Mouse (Mus musculus) midbrain, embryonic 11.5 days (tissue): Measurements from ENCODE around the gene Gm3417. TPM values are rescaled to one million over a fixed set of nuclear protein-coding genes. Genes with fewer than 3 reads are reported as not detected.
"Not testable (repeated sequence)": the region's sequence is repeated elsewhere in the genome, so short reads cannot be mapped to it uniquely, and the experiment has no call there.

ENCODE experiments used
- ATAC-seq: fragments of 200-750 bp; cut with Nextera tagmentation; 2 replicates; pipeline ENCODE4 v1.8.0; 2017; ENCODE audit warnings: moderate TSS enrichment, moderate library complexity; ENCODE audit not compliant: low FRiP score
- DNase-seq: peaks from one replicate; pipeline ENCODE4 v3.0.0; 2015; ENCODE audit warnings: low spot score; ENCODE audit errors: missing footprints
- H3K27ac ChIP-seq: fragments of 300-500 bp; sonication (generic); 2 replicates; pipeline ENCODE4 v1.5.1; 2014; ENCODE audit warnings: low read depth, low read length
- H3K27me3 ChIP-seq: fragments of 300-500 bp; sonication (generic); 2 replicates; pipeline ENCODE4 v1.6.1; 2014; ENCODE audit warnings: mild to moderate bottlenecking, low read length, moderate library complexity, mixed read lengths; ENCODE audit not compliant: control insufficient read depth, insufficient read depth
- H3K36me3 ChIP-seq: fragments of 300-500 bp; sonication (generic); 2 replicates; pipeline ENCODE4 v1.6.1; 2014; ENCODE audit warnings: mild to moderate bottlenecking, low read length, moderate library complexity, mixed read lengths; ENCODE audit not compliant: control insufficient read depth, insufficient read depth
- H3K4me1 ChIP-seq: fragments of 300-500 bp; sonication (generic); 2 replicates; pipeline ENCODE4 v1.6.1; 2014; ENCODE audit warnings: low read length; ENCODE audit not compliant: control insufficient read depth, insufficient read depth
- H3K4me2 ChIP-seq: fragments of 300-500 bp; sonication (generic); 2 replicates; pipeline ENCODE4 v1.6.1; 2014; ENCODE audit warnings: mild to moderate bottlenecking, moderate library complexity
- H3K4me3 ChIP-seq: fragments of 300-500 bp; sonication (generic); 2 replicates; pipeline ENCODE4 v1.5.1; 2014; ENCODE audit warnings: low read depth, low read length
- H3K9ac ChIP-seq: fragments of 300-500 bp; sonication (generic); 2 replicates; pipeline ENCODE4 v1.6.1; 2014; ENCODE audit warnings: low read length
- H3K9me3 ChIP-seq: fragments of 300-500 bp; sonication (generic); 2 replicates; pipeline ENCODE4 v1.6.1; 2016; ENCODE audit warnings: low read length; ENCODE audit not compliant: control insufficient read depth
- WGBS: fragments of 180-500 bp; shearing (Covaris S2); extraction: QIAGEN DNeasy Blood & Tissue Kit; methylation state at CpG from one replicate; pipeline ENCODE4 v1.1.7; 2014; 5-methylcytosine and 5-hydroxymethylcytosine counted together
- polyA plus RNA-seq: library from polyadenylated mRNA; unstranded; fragments of >200 nt; fragmentation: Nextera tagmentation; extraction: Ambion mirVana; gene quantifications from 2 replicates; pipeline ENCODE4 v1.2.1, GENCODE M21; 2014

Gm3417 gene
- polyA plus RNA-seq, 1 experiment from 2014 or later, result 1.4 TPM

- no peaks in the 10 kb centered on the region for H3K9me3 ChIP-seq
- peaks cover 3% of the 10 kb centered on the region for H3K4me1 ChIP-seq
- H3K4me3 ChIP-seq, result peak overlapping the region; percentile 65
- WGBS, result under 1% methylated on average over 19 of the region's 23 CpGs
- H3K36me3 ChIP-seq, result no peaks in the 10 kb centered on the region
- no peaks in the 10 kb centered on the region for H3K27me3 ChIP-seq
- peak overlapping the region; percentile 66 for H3K4me2 ChIP-seq
- no peak overlapping the region for H3K27ac ChIP-seq
- DNase-seq (peak; percentile 87), ATAC-seq (peak; percentile 33)
- peak overlapping the region; percentile 74 for H3K9ac ChIP-seq
These were observed 18.1 kb downstream of the Gm3417 start for GRCm38 (mm10) chr17:14960520-14960919.

- Histone ChIP-seq H3K27ac (no peak overlapping the region), H3K27me3 (no peaks in the 10 kb centered on the region), H3K9me3 (no peaks in the 10 kb centered on the region), H3K4me3 (0 out of 2 replicates have a peak overlapping the region, but pooled peaks have one; percentile 14), H3K4me1 (peaks cover 3% of the 10 kb centered on the region), H3K4me2 (peak overlapping the region; percentile 42), H3K9ac (peak overlapping the region; percentile 40; the same call in 1 of the 2 replicates), H3K36me3 (no peaks in the 10 kb centered on the region)
- WGBS, result 33% methylated on average over 3 of the region's 3 CpGs
- no peak for DNase-seq
- no peak for ATAC-seq
These were observed 18.6 kb downstream of the Gm3417 start for GRCm38 (mm10) chr17:14959979-14960378.

GRCm38 (mm10) chr17:14958686-14959327 lies 19.8 kb downstream of the Gm3417 start:
- Histone ChIP-seq H3K9ac (no peak overlapping the region), H3K4me3 (no peak overlapping the region), H3K27ac (no peak overlapping the region), H3K36me3 (peaks cover 4% of the 10 kb centered on the region; the same call in 1 of the 2 replicates), H3K9me3 (no peaks in the 10 kb centered on the region), H3K4me2 (no peak overlapping the region), H3K27me3 (no peaks in the 10 kb centered on the region), H3K4me1 (peaks cover 3% of the 10 kb centered on the region)
- WGBS, result 90% methylated on average over 5 of the region's 5 CpGs
- DNase-seq, result no peak
- no peak for ATAC-seq

GRCm38 (mm10) chr17:14953452-14953851 lies 25.1 kb downstream of the Gm3417 start:
- no peak overlapping the region for H3K4me2 ChIP-seq
- ATAC-seq, result no peak
- H3K9me3 ChIP-seq, result no peaks in the 10 kb centered on the region
- no peak for DNase-seq
- H3K4me1 ChIP-seq, result no peaks in the 10 kb centered on the region
- H3K9ac ChIP-seq, result no peak overlapping the region
- H3K27me3 ChIP-seq, result no peaks in the 10 kb centered on the region
- no peak overlapping the region for H3K27ac ChIP-seq
- 92% methylated on average over 8 of the region's 8 CpGs for WGBS
- peaks cover 10% of the 10 kb centered on the region for H3K36me3 ChIP-seq
- H3K4me3 ChIP-seq, result no peak overlapping the region

- Histone ChIP-seq H3K4me2 (no peak overlapping the region), H3K4me3 (no peak overlapping the region), H3K9me3 (no peaks in the 10 kb centered on the region), H3K9ac (no peak overlapping the region), H3K36me3 (peaks cover 10% of the 10 kb centered on the region), H3K27ac (no peak overlapping the region), H3K27me3 (no peaks in the 10 kb centered on the region), H3K4me1 (peaks cover 2% of the 10 kb centered on the region; the same call in 1 of the 2 replicates)
- WGBS, result 89% methylated on average over 7 of the region's 7 CpGs
- ATAC-seq, result no peak
- no peak for DNase-seq
These were observed 29.3 kb downstream of the Gm3417 start for GRCm38 (mm10) chr17:14949161-14949827.

GRCm38 (mm10) chr17:14944551-14944950 lies 34.0 kb downstream of the Gm3417 start:
- no peak overlapping the region for H3K4me2 ChIP-seq
- DNase-seq, result no peak
- 91% methylated on average over 1 of the region's 1 CpGs for WGBS
- no peak for ATAC-seq
- no peaks in the 10 kb centered on the region for H3K27me3 ChIP-seq
- no peaks in the 10 kb centered on the region for H3K9me3 ChIP-seq
- H3K36me3 ChIP-seq, result no peaks in the 10 kb centered on the region
- H3K9ac ChIP-seq, result no peak overlapping the region
- no peak overlapping the region for H3K27ac ChIP-seq
- H3K4me3 ChIP-seq, result no peak overlapping the region
- peaks cover 9% of the 10 kb centered on the region for H3K4me1 ChIP-seq

- no peak overlapping the region for H3K27ac ChIP-seq
- peak overlapping the region; percentile 79 for H3K4me3 ChIP-seq
- H3K9ac ChIP-seq, result peak overlapping the region; percentile 86
- peak overlapping the region; percentile 92 for H3K4me2 ChIP-seq
- peaks cover 9% of the 10 kb centered on the region for H3K4me1 ChIP-seq
- H3K9me3 ChIP-seq, result no peaks in the 10 kb centered on the region
- no peaks in the 10 kb centered on the region for H3K27me3 ChIP-seq
- no peak for DNase-seq
- WGBS, result 24% methylated on average over 16 of the region's 16 CpGs
- no peaks in the 10 kb centered on the region for H3K36me3 ChIP-seq
- peak; percentile 6 for ATAC-seq
These were observed 34.9 kb downstream of the Gm3417 start for GRCm38 (mm10) chr17:14943729-14944059.

- Histone ChIP-seq H3K27me3 (no peaks in the 10 kb centered on the region), H3K9ac (peak within 1 kb of the TSS; percentile 86), H3K27ac (peak within 1 kb of the TSS; percentile 10; the same call in 1 of the 2 replicates), H3K9me3 (no peaks in the 10 kb centered on the region), H3K36me3 (no peaks in the 10 kb centered on the region), H3K4me1 (peaks cover 9% of the 10 kb centered on the region), H3K4me2 (peak within 1 kb of the TSS; percentile 92), H3K4me3 (peak within 1 kb of the TSS; percentile 79)
- ATAC-seq (peak; percentile 99), DNase-seq (peak; percentile 100)
- WGBS, result under 1% methylated on average over 52 of the region's 54 CpGs
These were observed 35.4 kb downstream of the Gm3417 start, which contains the start of the genes Wdr27 and 1600012H06Rik for GRCm38 (mm10) chr17:14943009-14943728. Gene Wdr27, minus strand, starts transcription at chr17:14943158. Gene 1600012H06Rik, plus strand, starts transcription at chr17:14943184.

- DNase-seq, result not testable (repeated sequence)
These were observed 36.4 kb downstream of the Gm3417 start for GRCm38 (mm10) chr17:14942181-14942580.

More at GRCm38 (mm10) chr17:14942181-14942580, 36.4 kb downstream of the Gm3417 start:
- peak overlapping the region; percentile 79; the same call in 1 of the 2 replicates for H3K4me3 ChIP-seq
- H3K4me2 ChIP-seq, result peak overlapping the region; percentile 92
- H3K9me3 ChIP-seq, H3K27ac ChIP-seq, H3K36me3 ChIP-seq, H3K4me1 ChIP-seq, H3K27me3 ChIP-seq, ATAC-seq: not testable (repeated sequence)
- 66% methylated on average over 6 of the region's 6 CpGs for WGBS
- H3K9ac ChIP-seq, result peak overlapping the region; percentile 86; the same call in 1 of the 2 replicates
